Comparison of ENCODE assay signal across 10 mouse cellular contexts in genomic region chr6:56850315-56850714, GRCm38 (mm10). TPM values are rescaled to one million over a fixed set of nuclear protein-coding genes. Genes with fewer than 3 reads are reported as not detected.
DNase-seq lines count a peak whose midpoint lies in the region; ATAC-seq and TF ChIP-seq lines count a peak whose summit lies in the region.
"Had no signal": no experiment of that assay in that cellular context is flagged by ENCODE, and none has a peak within 500 bp of the region (broad histone marks: within the 10 kb centered on the region; RNA-seq: fewer than 3 reads in every experiment).

No protein-coding gene starts in this region.

- H3K27me3 ChIP-seq in hindbrain, postnatal 0 days (ENCODE audit: insufficient read depth, low read length), result no peaks in the 10 kb centered on the region
- H3K27me3 ChIP-seq in hindbrain, embryonic 13.5 days, result no peaks in the 10 kb centered on the region
- H3K27me3 ChIP-seq: embryonic facial prominence, embryonic 12.5 days; limb, embryonic 13.5 days had no signal

- no peaks in the 10 kb centered on the region for H3K9me3 ChIP-seq in hindbrain, postnatal 0 days (ENCODE audit: low read length)
- H3K9me3 ChIP-seq in hindbrain, embryonic 13.5 days, result no peaks in the 10 kb centered on the region
- H3K9me3 ChIP-seq: embryonic facial prominence, embryonic 12.5 days; limb, embryonic 13.5 days had no signal

- no peaks in the 10 kb centered on the region; the same call in 1 of the 2 replicates for H3K36me3 ChIP-seq in hindbrain, postnatal 0 days (ENCODE audit: insufficient read depth, low read length)
- H3K36me3 ChIP-seq in hindbrain, embryonic 13.5 days, result no peaks in the 10 kb centered on the region

- no peak overlapping the region for H3K4me3 ChIP-seq in hindbrain, postnatal 0 days (ENCODE audit: low read length)
- H3K4me3 ChIP-seq in hindbrain, embryonic 13.5 days, result no peak overlapping the region
- H3K4me3 ChIP-seq: embryonic facial prominence, embryonic 12.5 days; limb, embryonic 13.5 days had no signal

- no peaks in the 10 kb centered on the region for H3K4me1 ChIP-seq in hindbrain, postnatal 0 days (ENCODE audit: insufficient read depth, low read length)
- H3K4me1 ChIP-seq in hindbrain, embryonic 13.5 days (replicated peaks), result no peaks in the 10 kb centered on the region
- H3K4me1 ChIP-seq: embryonic facial prominence, embryonic 12.5 days; limb, embryonic 13.5 days had no signal

- H3K27ac ChIP-seq in hindbrain, postnatal 0 days, result no peak overlapping the region
- no peak overlapping the region for H3K27ac ChIP-seq in hindbrain, embryonic 13.5 days
- H3K27ac ChIP-seq: embryonic facial prominence, embryonic 12.5 days; limb, embryonic 13.5 days had no signal

- TF ChIP-seq CTCF in hindbrain, postnatal 0 days (IDR thresholded peaks at IDR 0.05; ENCODE audit: low read depth), result 0 out of 2 replicates have a peak, but pooled peaks have one; percentile 21

- DNase-seq in hindbrain, postnatal 0 days (ENCODE audit: low spot score), result peak; percentile 9
- DNase-seq in lung, postnatal 10 days, result peak; percentile 6
- DNase-seq in lung, postnatal 36 days, result no peak
- DNase-seq in brain, adult 2 months (ENCODE audit: low read depth, low spot score), result peak; percentile 57

- no peak overlapping the region for H3K9ac ChIP-seq in hindbrain, postnatal 0 days (replicated peaks; ENCODE audit: low read length)
- no peak overlapping the region for H3K9ac ChIP-seq in hindbrain, embryonic 13.5 days
- H3K9ac ChIP-seq: embryonic facial prominence, embryonic 12.5 days; limb, embryonic 13.5 days had no signal

- WGBS in hindbrain, postnatal 0 days, result 78% methylated on average over 7 of the region's 7 CpGs
- 74% methylated on average over 7 of the region's 7 CpGs for WGBS in hindbrain, embryonic 13.5 days

- ATAC-seq in hindbrain, postnatal 0 days, result no peak
- ATAC-seq in hindbrain, embryonic 13.5 days (ENCODE audit: low FRiP score), result no peak
- ATAC-seq in megakaryocyte-erythroid progenitor cell, adult 5-6 weeks (replicated peaks; ENCODE audit: low FRiP score, low TSS enrichment, poor library complexity, severe bottlenecking), result peak; percentile 86
- no peak for ATAC-seq in monocyte, adult 5-6 weeks (replicated peaks; ENCODE audit: insufficient number of reproducible peaks, low FRiP score, low TSS enrichment, poor library complexity, severe bottlenecking)
- ATAC-seq: inflammation-experienced regulatory T-cells, adult 6 months had no signal

- H3K4me2 ChIP-seq in hindbrain, postnatal 0 days (ENCODE audit: low read depth, low read length), result no peak overlapping the region
- no peak overlapping the region for H3K4me2 ChIP-seq in hindbrain, embryonic 13.5 days
- H3K4me2 ChIP-seq: embryonic facial prominence, embryonic 12.5 days; limb, embryonic 13.5 days had no signal

RNA-seq across cellular contexts. Expression of gene Fkbp9, which starts 18.5 kb away (rescaled TPM):
- total RNA-seq in hindbrain, postnatal 0 days (2014; rRNA removed), result 47.4 and 54.8 TPM in 2 replicates
- 44.7 and 45.9 TPM in 2 replicates for polyA plus RNA-seq in hindbrain, postnatal 0 days (2015; fragmentation: Nextera tagmentation; extraction: Ambion mirVana)
- polyA plus RNA-seq in hindbrain, embryonic 13.5 days (2015; fragmentation: Nextera tagmentation; extraction: Ambion mirVana), result 39.5 and 41.3 TPM in 2 replicates
- total RNA-seq in megakaryocyte-erythroid progenitor cell, adult 5-6 weeks (2014; fragmentation: Nextera tagmentation), result 3.2 and 4.3 TPM in 2 replicates
- 6.6 and 7.4 TPM in 2 replicates for total RNA-seq in megakaryocyte-erythroid progenitor cell, adult 5-6 weeks (2017)
- 0.29 to 1.2 TPM (median 0.32 TPM) in 3 replicates for total RNA-seq in monocyte, adult 5-6 weeks (2017)
- polyA plus RNA-seq: inflammation-experienced regulatory T-cells, adult 6 months had no signal

RNA-seq across cellular contexts. Expression of gene Kbtbd2, which starts 52.7 kb away (rescaled TPM):
- 36.0 and 46.2 TPM in 2 replicates for total RNA-seq in hindbrain, postnatal 0 days (2014; rRNA removed)
- polyA plus RNA-seq in hindbrain, postnatal 0 days (2015; fragmentation: Nextera tagmentation; extraction: Ambion mirVana), result 18.2 and 19.7 TPM in 2 replicates
- 28.1 and 33.0 TPM in 2 replicates for polyA plus RNA-seq in hindbrain, embryonic 13.5 days (2015; fragmentation: Nextera tagmentation; extraction: Ambion mirVana)
- 23.3 and 32.6 TPM in 2 replicates for total RNA-seq in megakaryocyte-erythroid progenitor cell, adult 5-6 weeks (2014; fragmentation: Nextera tagmentation)
- 57.3 and 81.0 TPM in 2 replicates for total RNA-seq in megakaryocyte-erythroid progenitor cell, adult 5-6 weeks (2017)
- total RNA-seq in monocyte, adult 5-6 weeks (2017), result 75.5 to 79.5 TPM (median 77.3 TPM) in 3 replicates
